Mouse (Mus musculus) liver, embryonic 14.5 days (tissue): ENCODE data around the gene Mrpl49.

ENCODE experiments used
- CTCF ChIP-seq: IDR thresholded peaks from 2 replicates; pipeline ENCODE4 v1.5.1; 2016; ENCODE audit warnings: antibody characterized with exemption, low read depth, control low read depth
- EP300 ChIP-seq: IDR thresholded peaks from 2 replicates; pipeline ENCODE4 v1.6.1; 2016; ENCODE audit warnings: antibody characterized with exemption, low read depth

DNA sequence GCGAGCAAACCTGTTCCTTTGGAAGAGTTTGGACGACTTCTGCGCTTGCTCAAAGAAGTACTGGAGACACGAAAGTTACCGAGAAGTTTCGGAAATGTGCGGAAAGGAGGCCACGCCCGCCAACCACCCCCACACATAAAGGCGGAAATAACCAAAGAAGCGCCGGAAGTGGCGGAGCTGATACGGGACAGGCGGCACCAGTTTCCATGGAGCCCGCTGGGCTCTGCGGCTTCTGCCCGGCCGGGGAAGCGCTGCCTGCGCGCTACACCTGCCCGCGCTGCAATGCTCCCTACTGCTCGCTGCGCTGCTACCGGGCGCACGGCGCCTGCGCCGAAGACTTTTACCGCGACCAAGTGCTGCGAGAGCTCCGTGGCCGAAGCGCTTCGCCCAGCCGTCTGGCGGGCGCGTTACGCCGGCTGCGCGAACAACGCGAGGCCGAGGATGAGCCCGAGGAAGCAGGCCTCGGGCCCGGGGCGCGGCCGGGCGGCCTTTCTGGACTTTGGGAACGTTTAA is 3.5 kb upstream of the Mrpl49 start, which contains the start of gene Znhit2:
- TF ChIP-seq CTCF (peak; percentile 31), EP300 (peak; percentile 14; the same call in 1 of the 2 replicates)
